Mouse (Mus musculus) midbrain, embryonic 14.5 days (tissue): Measurements from ENCODE around the gene Rpl12. TPM values are rescaled to one million over a fixed set of nuclear protein-coding genes. Genes with fewer than 3 reads are reported as not detected.
A peak's percentile ranks its signal among the peaks of the same experiment; 100 is the strongest.

ENCODE experiments used
- ATAC-seq: fragments of 200-750 bp; cut with Nextera tagmentation; 2 replicates; pipeline ENCODE4 v1.8.0; 2017; ENCODE audit warnings: moderate number of reproducible peaks, moderate library complexity; ENCODE audit not compliant: low FRiP score, low TSS enrichment
- DNase-seq: peaks from one replicate; pipeline ENCODE4 v3.0.0-alpha.2; 2015
- H3K27ac ChIP-seq: fragments of 300-500 bp; sonication (generic); replicated peaks from 2 replicates; pipeline ENCODE4 v1.5.1; 2014; ENCODE audit warnings: mild to moderate bottlenecking, low read depth, low read length, moderate library complexity
- H3K27me3 ChIP-seq: fragments of 300-500 bp; sonication (generic); 2 replicates; pipeline ENCODE4 v1.6.1; 2014; ENCODE audit warnings: low read length, control low read depth, mixed read lengths; ENCODE audit not compliant: control insufficient read depth, insufficient read depth
- H3K36me3 ChIP-seq: fragments of 300-500 bp; sonication (generic); 2 replicates; pipeline ENCODE4 v1.6.1; 2014; ENCODE audit warnings: low read length, control low read depth; ENCODE audit not compliant: control insufficient read depth, insufficient read depth
- H3K4me1 ChIP-seq: fragments of 300-500 bp; sonication (generic); 2 replicates; pipeline ENCODE4 v1.6.1; 2014; ENCODE audit warnings: mild to moderate bottlenecking, antibody characterized with exemption, low read length, control low read depth; ENCODE audit not compliant: control insufficient read depth, insufficient read depth
- H3K4me2 ChIP-seq: fragments of 300-500 bp; sonication (generic); 2 replicates; pipeline ENCODE4 v1.6.1; 2014; ENCODE audit warnings: mild to moderate bottlenecking, low read length, moderate library complexity
- H3K4me3 ChIP-seq: fragments of 300-500 bp; sonication (generic); replicated peaks from 2 replicates; pipeline ENCODE4 v1.5.1; 2014; ENCODE audit warnings: low read depth, low read length
- H3K9ac ChIP-seq: fragments of 300-500 bp; sonication (generic); replicated peaks from 2 replicates; pipeline ENCODE4 v1.6.1; 2014; ENCODE audit warnings: mild to moderate bottlenecking, low read length, moderate library complexity
- H3K9me3 ChIP-seq: fragments of 300-500 bp; sonication (generic); 2 replicates; pipeline ENCODE4 v1.6.1; 2016; ENCODE audit warnings: low read length, control low read depth, mixed read lengths; ENCODE audit not compliant: control insufficient read depth
- WGBS: fragments of 180-500 bp; shearing (Covaris S2); extraction: QIAGEN DNeasy Blood & Tissue Kit; methylation state at CpG from one replicate; pipeline ENCODE4 v1.1.7; 2014; 5-methylcytosine and 5-hydroxymethylcytosine counted together
- polyA plus RNA-seq: library from polyadenylated mRNA; unstranded; fragments of >200 nt; fragmentation: Nextera tagmentation; extraction: Ambion mirVana; gene quantifications from 2 replicates; pipeline ENCODE4 v1.2.1, GENCODE M21; 2014

The Rpl12 gene
- polyA plus RNA-seq, 1 experiment from 2014 or later: 105 TPM

GRCm38 (mm10) chr2:32921801-32922380 is 39.5 kb upstream of the Rpl12 start:
- Histone ChIP-seq H3K9ac (no peak overlapping the region), H3K4me1 (no peaks in the 10 kb centered on the region), H3K4me3 (no peak overlapping the region), H3K27me3 (no peaks in the 10 kb centered on the region), H3K27ac (no peak overlapping the region), H3K9me3 (no peaks in the 10 kb centered on the region), H3K36me3 (peaks cover 87% of the 10 kb centered on the region), H3K4me2 (no peak overlapping the region)
- WGBS: 88% methylated on average over 15 of the region's 15 CpGs
- no peak for ATAC-seq
- DNase-seq: no peak

GRCm38 (mm10) chr2:32922564-32922963 is 38.8 kb upstream of the Rpl12 start:
- DNase-seq: no peak
- WGBS: 92% methylated on average over 13 of the region's 13 CpGs
- H3K4me3 ChIP-seq: no peak overlapping the region
- peaks cover 91% of the 10 kb centered on the region for H3K36me3 ChIP-seq
- H3K9ac ChIP-seq: no peak overlapping the region
- no peaks in the 10 kb centered on the region for H3K4me1 ChIP-seq
- H3K4me2 ChIP-seq: no peak overlapping the region
- H3K27ac ChIP-seq: no peak overlapping the region
- no peaks in the 10 kb centered on the region for H3K27me3 ChIP-seq
- no peak for ATAC-seq
- H3K9me3 ChIP-seq: no peaks in the 10 kb centered on the region

GRCm38 (mm10) chr2:32923551-32924250 is 37.7 kb upstream of the Rpl12 start:
- Histone ChIP-seq H3K27me3 (no peaks in the 10 kb centered on the region), H3K4me1 (no peaks in the 10 kb centered on the region), H3K9ac (no peak overlapping the region), H3K4me2 (no peak overlapping the region), H3K4me3 (no peak overlapping the region), H3K9me3 (no peaks in the 10 kb centered on the region), H3K27ac (no peak overlapping the region), H3K36me3 (peaks cover 84% of the 10 kb centered on the region)
- DNase-seq (no peak), ATAC-seq (no peak)
- WGBS: 93% methylated on average over 24 of the region's 24 CpGs

DNA sequence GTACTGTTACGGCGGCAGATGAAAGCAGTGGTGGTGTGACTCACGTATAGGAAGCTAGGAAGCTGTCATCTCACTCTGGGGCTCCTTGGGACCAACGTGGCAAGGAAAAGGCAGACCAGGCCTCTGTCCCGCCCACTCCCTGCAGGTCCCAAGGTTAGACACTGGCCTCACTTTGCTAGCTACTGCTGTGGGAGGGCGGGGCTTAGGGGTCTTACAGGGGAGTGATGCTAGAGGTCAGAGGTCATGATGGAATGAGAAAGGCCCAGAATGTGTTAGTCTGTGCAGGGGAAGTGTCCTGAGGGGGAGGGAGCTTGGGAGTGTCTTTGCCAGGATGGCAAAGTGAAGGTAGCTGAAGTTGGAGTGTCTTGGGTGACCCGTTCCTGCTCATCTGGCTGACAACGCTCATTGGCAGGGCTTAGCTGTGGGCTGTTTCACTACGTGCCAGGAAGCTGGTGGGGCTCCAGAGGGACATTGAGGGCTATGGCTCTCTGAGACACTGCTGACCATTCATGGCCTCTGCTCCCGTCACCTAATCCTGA is 37.0 kb upstream of the Rpl12 start:
- H3K27me3 ChIP-seq: no peaks in the 10 kb centered on the region
- no peak for ATAC-seq
- 67% methylated on average over 10 of the region's 10 CpGs for WGBS
- no peak overlapping the region for H3K4me2 ChIP-seq
- H3K27ac ChIP-seq: no peak overlapping the region
- DNase-seq: no peak
- H3K9ac ChIP-seq: no peak overlapping the region
- H3K4me3 ChIP-seq: no peak overlapping the region
- H3K4me1 ChIP-seq: no peaks in the 10 kb centered on the region
- H3K9me3 ChIP-seq: no peaks in the 10 kb centered on the region
- H3K36me3 ChIP-seq: peaks cover 81% of the 10 kb centered on the region

DNA sequence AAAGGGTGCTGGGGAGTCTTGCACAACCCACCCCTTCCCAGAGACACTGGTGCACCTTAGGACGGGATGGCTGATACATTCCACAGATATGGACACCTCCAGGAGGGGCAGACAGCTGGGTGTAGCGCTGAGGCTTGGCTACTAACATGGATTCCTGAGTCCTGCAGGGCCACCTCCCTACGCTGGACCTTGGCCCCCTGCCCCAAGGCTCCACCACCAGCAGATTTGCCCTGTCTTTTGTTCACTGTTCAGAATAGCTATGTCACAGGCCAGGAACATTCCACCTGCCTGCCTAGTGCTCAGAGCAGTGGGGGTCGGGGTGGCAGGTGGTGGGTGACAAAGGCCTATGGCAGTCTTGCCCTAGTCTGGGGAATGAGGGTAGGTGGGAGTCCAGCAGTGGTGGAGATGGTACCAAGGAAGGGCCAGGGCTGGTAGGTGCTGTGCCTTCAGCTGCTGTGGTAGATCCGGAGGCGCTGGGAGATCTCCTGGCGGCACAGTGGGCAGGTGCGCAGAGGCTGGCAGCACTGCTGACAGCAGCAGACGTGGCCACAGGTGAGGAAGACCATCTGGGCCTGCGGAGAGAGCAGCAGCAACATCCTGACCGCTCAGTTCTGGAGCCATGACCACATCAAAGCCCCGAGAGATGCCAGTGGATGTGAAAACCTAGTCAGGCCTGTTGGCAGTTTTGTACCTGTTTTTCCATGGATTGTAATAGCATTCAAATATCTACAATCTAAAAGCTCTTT is 34.9 kb upstream of the Rpl12 start:
- H3K4me2 ChIP-seq: no peak overlapping the region
- H3K9ac ChIP-seq: no peak overlapping the region
- H3K4me1 ChIP-seq: no peaks in the 10 kb centered on the region
- no peaks in the 10 kb centered on the region for H3K27me3 ChIP-seq
- DNase-seq: no peak
- no peak overlapping the region for H3K4me3 ChIP-seq
- 91% methylated on average over 12 of the region's 12 CpGs for WGBS
- no peaks in the 10 kb centered on the region for H3K9me3 ChIP-seq
- no peak for ATAC-seq
- H3K27ac ChIP-seq: no peak overlapping the region
- H3K36me3 ChIP-seq: peaks cover 68% of the 10 kb centered on the region

- H3K4me1 ChIP-seq: no peaks in the 10 kb centered on the region
- DNase-seq (no peak), ATAC-seq (no peak)
- no peak overlapping the region for H3K4me2 ChIP-seq
- no peak overlapping the region for H3K4me3 ChIP-seq
- WGBS: 84% methylated on average over 15 of the region's 15 CpGs
- H3K27ac ChIP-seq: no peak overlapping the region
- H3K36me3 ChIP-seq: peaks cover 66% of the 10 kb centered on the region
- no peaks in the 10 kb centered on the region for H3K9me3 ChIP-seq
- no peak overlapping the region for H3K9ac ChIP-seq
- H3K27me3 ChIP-seq: no peaks in the 10 kb centered on the region
Observed at GRCm38 (mm10) chr2:32927624-32928234, 33.6 kb upstream of the Rpl12 start.

DNA sequence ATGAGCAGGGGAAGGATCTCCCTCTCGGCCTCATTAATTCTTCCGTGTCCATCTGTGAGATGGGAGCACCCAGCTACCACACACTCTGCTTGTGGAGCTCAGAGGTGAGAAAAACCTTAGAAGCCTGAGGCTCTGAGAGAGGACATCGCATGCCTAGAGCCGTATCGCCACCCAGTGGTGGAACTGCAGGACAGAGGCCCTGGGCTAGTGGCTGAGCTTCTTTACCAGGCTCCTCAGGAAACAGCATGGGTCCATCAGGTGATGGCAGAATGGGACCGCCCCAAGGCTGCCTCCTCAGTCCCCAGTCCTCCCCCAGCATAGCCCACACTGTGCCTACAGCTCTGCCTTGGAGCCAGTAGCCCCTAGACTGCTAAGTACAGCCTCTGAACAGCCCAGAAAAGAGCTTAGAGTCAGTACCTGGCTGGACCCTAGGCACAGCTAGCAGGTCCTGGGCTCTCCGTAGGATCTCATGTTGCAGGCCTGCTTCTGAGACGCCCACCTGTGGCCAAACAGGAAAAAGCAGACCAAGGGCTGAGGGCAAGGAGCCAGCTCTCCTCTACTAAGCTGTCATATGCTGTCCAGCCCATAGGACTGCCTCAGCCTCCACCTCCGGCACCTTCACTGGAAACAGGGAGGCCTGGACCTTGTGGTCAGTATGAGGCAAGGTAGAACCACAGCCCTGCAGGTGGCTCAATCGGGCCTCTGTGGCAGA is 33.0 kb upstream of the Rpl12 start:
- H3K4me1 ChIP-seq: no peaks in the 10 kb centered on the region
- 28% methylated on average over 10 of the region's 10 CpGs for WGBS
- H3K9me3 ChIP-seq: no peaks in the 10 kb centered on the region
- ATAC-seq (no peak; the same call in 1 of the 2 replicates), DNase-seq (peak; percentile 78)
- no peak overlapping the region for H3K9ac ChIP-seq
- H3K4me3 ChIP-seq: no peak overlapping the region
- no peaks in the 10 kb centered on the region for H3K27me3 ChIP-seq
- peaks cover 66% of the 10 kb centered on the region for H3K36me3 ChIP-seq
- no peak overlapping the region for H3K4me2 ChIP-seq
- no peak overlapping the region for H3K27ac ChIP-seq
